Comparison of ENCODE assay signal across 19 mouse cellular contexts in genomic region chr1:36133647-36134046, GRCm38 (mm10).
DNase-seq lines count a peak whose midpoint lies in the region; ATAC-seq and TF ChIP-seq lines count a peak whose summit lies in the region.
"Had no signal": no experiment of that assay in that cellular context is flagged by ENCODE, and none has a peak within 500 bp of the region (broad histone marks: within the 10 kb centered on the region; RNA-seq: fewer than 3 reads in every experiment).

No protein-coding gene starts in this region.

- peaks cover 24% of the 10 kb centered on the region for H3K4me1 ChIP-seq in heart, embryonic 11.5 days (ENCODE audit: control insufficient read depth, insufficient read depth, low read length)
- H3K4me1 ChIP-seq in liver, adult 2 months (ENCODE audit: control insufficient read depth, insufficient read depth, low read length): 0 out of 2 replicates have a peak, but pooled peaks cover 2% of the 10 kb centered on the region
- peaks cover 38% of the 10 kb centered on the region for H3K4me1 ChIP-seq in liver, embryonic 11.5 days (replicated peaks; ENCODE audit: control insufficient read depth, insufficient read depth, low read length)
- 0 out of 2 replicates have a peak, but pooled peaks cover 5% of the 10 kb centered on the region for H3K4me1 ChIP-seq in brown adipose tissue, adult 24 weeks (ENCODE audit: control insufficient read depth, insufficient read depth, insufficient read length, low read length)
- H3K4me1 ChIP-seq: forebrain, embryonic 12.5 days; neural tube, embryonic 12.5 days had no signal

- H3K79me2 ChIP-seq in liver, adult 2 months (ENCODE audit: control insufficient read depth, insufficient read depth, low read length): no peaks in the 10 kb centered on the region

- TF ChIP-seq POLR2A in liver, adult 2 months (IDR thresholded peaks at IDR 0.05; ENCODE audit: extremely low read depth, insufficient read depth, low read length): no peak

- H3K27ac ChIP-seq in heart, embryonic 11.5 days (ENCODE audit: low read depth, low read length): no peak overlapping the region
- peak overlapping the region; percentile 19 for H3K27ac ChIP-seq in liver, adult 2 months (replicated peaks; ENCODE audit: insufficient read depth, low read depth, low read length)
- H3K27ac ChIP-seq in liver, embryonic 11.5 days (ENCODE audit: low read depth, low read length): no peak overlapping the region
- H3K27ac ChIP-seq in brown adipose tissue, adult 24 weeks (replicated peaks; ENCODE audit: low read depth, low read length): peak overlapping the region; percentile 52; the same call in 1 of the 2 replicates
- H3K27ac ChIP-seq: forebrain, embryonic 12.5 days; heart, adult 2 months; hindbrain, embryonic 14.5 days; neural tube, embryonic 12.5 days had no signal

- H3K27me3 ChIP-seq in heart, embryonic 11.5 days (ENCODE audit: control insufficient read depth, insufficient read depth, low read length): no peaks in the 10 kb centered on the region
- no peaks in the 10 kb centered on the region for H3K27me3 ChIP-seq in liver, adult 2 months (ENCODE audit: control insufficient read depth, insufficient read depth, low read length)
- H3K27me3 ChIP-seq in liver, embryonic 11.5 days (replicated peaks; ENCODE audit: control insufficient read depth, insufficient read depth, low read length): no peaks in the 10 kb centered on the region
- H3K27me3 ChIP-seq: forebrain, embryonic 12.5 days; neural tube, embryonic 12.5 days; Patski had no signal

- no peak overlapping the region for H3K4me3 ChIP-seq in heart, embryonic 11.5 days (ENCODE audit: low read depth, low read length)
- no peak overlapping the region for H3K4me3 ChIP-seq in liver, adult 2 months (ENCODE audit: insufficient read depth, low read depth, low read length)
- no peak overlapping the region for H3K4me3 ChIP-seq in liver, embryonic 11.5 days (ENCODE audit: low read depth, low read length)
- no peak overlapping the region for H3K4me3 ChIP-seq in brown adipose tissue, adult 24 weeks (ENCODE audit: insufficient read depth, low read depth, low read length)
- H3K4me3 ChIP-seq: forebrain, embryonic 12.5 days; heart, adult 2 months; neural tube, embryonic 12.5 days had no signal

- H3K9ac ChIP-seq in heart, embryonic 11.5 days (ENCODE audit: low read depth, low read length): no peak overlapping the region
- H3K9ac ChIP-seq in liver, adult 2 months (ENCODE audit: low read depth, low read length): no peak overlapping the region
- H3K9ac ChIP-seq in liver, embryonic 11.5 days (ENCODE audit: low read depth, low read length): no peak overlapping the region
- H3K9ac ChIP-seq: forebrain, embryonic 12.5 days; hindbrain, embryonic 14.5 days; neural tube, embryonic 12.5 days had no signal

- no peak for ATAC-seq in heart, embryonic 11.5 days (replicated peaks; ENCODE audit: insufficient number of reproducible peaks, low FRiP score, low TSS enrichment)
- ATAC-seq in liver, embryonic 11.5 days (replicated peaks; ENCODE audit: low FRiP score): no peak
- ATAC-seq in megakaryocyte, adult 5-6 weeks (ENCODE audit: poor library complexity, severe bottlenecking): peak; percentile 33; the same call in 1 of the 2 replicates
- ATAC-seq: Patski had no signal

- TF ChIP-seq CTCF in liver, adult 2 months (IDR thresholded peaks at IDR 0.05; ENCODE audit: low read depth, low read length): no peak

- no peaks in the 10 kb centered on the region for H3K36me3 ChIP-seq in heart, embryonic 11.5 days (ENCODE audit: control insufficient read depth, insufficient read depth, low read length)
- H3K36me3 ChIP-seq in liver, adult 2 months (ENCODE audit: control insufficient read depth, insufficient read depth, low read length): no peaks in the 10 kb centered on the region
- H3K36me3 ChIP-seq in liver, embryonic 11.5 days (ENCODE audit: control insufficient read depth, insufficient read depth, low read length): no peaks in the 10 kb centered on the region
- H3K36me3 ChIP-seq: forebrain, embryonic 12.5 days; neural tube, embryonic 12.5 days had no signal

- WGBS in heart, embryonic 11.5 days (ENCODE audit: insufficient replicate concordance): 49% methylated on average over 3 of the region's 3 CpGs
- 66% methylated on average over 3 of the region's 3 CpGs for WGBS in liver, adult 2 months
- 54% methylated on average over 3 of the region's 3 CpGs for WGBS in liver, embryonic 11.5 days

- DNase-seq in heart, adult 11 months: peak; percentile 94
- peak; percentile 54 for DNase-seq in liver, adult 2 months (ENCODE audit: extremely low read depth, low read depth, low spot score)
- no peak for DNase-seq in liver, embryonic 11.5 days (ENCODE audit: low spot score)
- no peak for DNase-seq in thymus, postnatal 0 days (ENCODE audit: low spot score)
- DNase-seq in frontal cortex, postnatal 10 days (ENCODE audit: low spot score in 2 of 2): no peak
- DNase-seq: cerebellum, adult 18-20 months; kidney, adult 8-10 months; kidney, postnatal 36 days; left cerebral cortex, postnatal 4 days; lung, adult 2 months; right cerebral cortex, postnatal 14 days had no signal

- H3K9me3 ChIP-seq in heart, embryonic 11.5 days (replicated peaks; ENCODE audit: control insufficient read depth, low read length): no peaks in the 10 kb centered on the region
- H3K9me3 ChIP-seq in liver, embryonic 11.5 days (ENCODE audit: control insufficient read depth, low read length): no peaks in the 10 kb centered on the region
- H3K9me3 ChIP-seq: forebrain, embryonic 12.5 days; neural tube, embryonic 12.5 days had no signal

- H3K4me2 ChIP-seq in heart, embryonic 11.5 days: no peak overlapping the region
- H3K4me2 ChIP-seq in liver, embryonic 11.5 days: no peak overlapping the region
- H3K4me2 ChIP-seq: forebrain, embryonic 12.5 days; hindbrain, embryonic 14.5 days; neural tube, embryonic 12.5 days had no signal

Comparison
In these comparisons a context has a peak if more than half of its experiments do, and no peak if none do; other contexts are left out.
1. DNase-seq: peak in heart, adult 11 months (single experiment) and liver, adult 2 months (single experiment); none in liver, embryonic 11.5 days (single experiment), thymus, postnatal 0 days (single experiment) and frontal cortex, postnatal 10 days (0 of 2).
2. H3K27ac ChIP-seq: peak in liver, adult 2 months (single experiment) and brown adipose tissue, adult 24 weeks (single experiment); none in heart, embryonic 11.5 days (single experiment) and liver, embryonic 11.5 days (single experiment).